Mouse (Mus musculus) erythroblast, adult 5-6 weeks (primary cell): ENCODE data around the gene Gpr22. TPM values are rescaled to one million over a fixed set of nuclear protein-coding genes. Genes with fewer than 3 reads are reported as not detected.

Experiments used
- ATAC-seq: replicated peaks from 2 replicates; pipeline ENCODE4 v1.8.0; 2016; ENCODE audit warnings: moderate number of reproducible peaks, mild to moderate bottlenecking, moderate TSS enrichment, inconsistent platforms; ENCODE audit not compliant: poor library complexity, low FRiP score, severe bottlenecking
- total RNA-seq, 2 experiments: library from RNA; stranded (forward) in 1 of 2; stranded (reverse) in 1 of 2; fragments of 150-400 nt in 1 of 2; fragments of 200-764, 138-1000 nt in 1 of 2; gene quantifications; 2 replicates each; pipeline versions ENCODE4 v1.2.3 to v1.2.4; 2015 to 2017; ENCODE audit warnings: low replicate concordance in 2 of 2

The Gpr22 gene
- total RNA-seq (2015; ENCODE audit: low replicate concordance), result not detected in 2 replicates
- 0.26 TPM in 1 of 2 replicates, not detected in the other for total RNA-seq (2017; ENCODE audit: low replicate concordance)

DNA sequence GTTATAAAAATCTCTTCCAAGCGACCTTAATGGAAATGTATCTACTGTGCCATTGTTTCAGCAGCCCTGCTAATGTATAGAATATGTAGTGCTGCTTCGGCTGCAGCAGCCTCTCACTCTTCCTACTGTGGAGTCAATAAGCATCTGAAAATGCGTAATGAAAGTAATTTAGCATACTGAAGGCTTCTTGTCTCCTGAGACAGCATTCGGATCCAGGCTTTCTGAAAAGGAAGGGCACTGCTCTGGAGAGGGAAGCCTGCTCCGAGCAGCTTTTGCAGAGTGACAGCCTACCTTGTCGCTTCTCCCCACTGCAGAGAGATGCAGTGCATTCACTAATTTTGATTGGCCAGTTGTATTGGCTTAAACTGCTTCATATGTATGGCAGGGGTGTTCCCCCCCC, at the start of gene Gpr22:
TSS of gene Gpr22 (minus strand) at position 348 of the 400 bp plus-strand sequence.
- ATAC-seq, result no peak

DNA sequence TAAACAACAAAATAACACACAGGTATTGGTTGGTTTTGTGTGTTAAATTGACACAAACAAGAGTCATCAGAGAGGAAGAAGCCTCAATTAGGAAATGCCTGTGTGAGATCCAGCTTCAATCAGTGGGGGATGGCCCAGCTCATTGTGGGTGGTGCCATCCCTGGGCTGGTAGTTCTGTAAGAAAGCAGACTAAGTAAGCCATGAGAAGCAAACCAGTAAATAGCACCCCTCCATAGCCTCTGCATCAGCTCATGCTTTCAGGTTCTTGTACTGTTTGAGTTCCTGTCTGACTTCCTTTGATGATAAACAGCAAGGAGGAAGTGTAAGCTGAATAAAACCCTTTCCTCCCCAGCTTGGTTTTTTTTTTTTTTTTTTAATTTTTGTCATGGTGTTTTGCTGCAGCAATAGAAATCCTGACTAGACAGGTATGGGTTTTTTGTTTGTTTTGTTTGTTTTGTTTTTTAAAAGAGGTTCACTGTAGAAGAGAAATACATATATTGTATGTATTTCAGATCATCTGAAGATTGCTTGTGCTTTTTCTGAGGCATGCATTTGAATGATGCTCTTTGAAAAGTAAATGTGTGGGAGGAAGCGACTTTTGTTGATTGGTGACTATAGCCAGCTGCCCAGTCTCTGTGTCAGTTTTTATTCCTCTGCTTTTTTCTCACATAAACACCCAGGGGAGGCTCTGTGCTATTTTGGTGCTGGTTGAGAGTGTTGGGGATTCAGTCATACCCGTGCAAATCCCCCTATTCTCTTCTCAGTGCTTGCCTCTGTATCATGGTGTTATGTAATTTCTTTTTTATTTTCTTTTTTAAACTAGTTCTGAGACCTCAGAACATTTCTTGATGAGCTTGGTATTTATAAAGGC, 42.4 kb upstream of the Gpr22 start:
- ATAC-seq, result no peak

DNA sequence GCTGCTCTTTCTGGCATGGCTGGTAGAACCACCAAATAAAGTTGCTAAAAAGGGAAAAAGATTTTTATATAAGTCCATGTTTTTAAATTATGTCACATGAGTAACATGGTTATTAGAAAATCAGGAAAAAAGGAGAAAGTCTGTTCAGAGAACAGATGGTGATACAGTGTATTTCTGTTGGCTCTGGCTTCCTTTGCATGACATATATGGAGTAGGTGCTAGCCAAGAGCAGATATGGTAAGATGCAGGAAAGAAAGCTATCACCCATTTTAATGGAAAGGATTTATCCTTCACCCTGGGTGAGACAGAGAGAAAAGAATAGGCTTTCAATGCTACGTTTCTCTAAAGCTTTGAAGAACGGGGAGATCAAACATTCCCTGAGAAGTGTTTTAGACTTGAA, 40.7 kb upstream of the Gpr22 start:
- no peak for ATAC-seq

DNA sequence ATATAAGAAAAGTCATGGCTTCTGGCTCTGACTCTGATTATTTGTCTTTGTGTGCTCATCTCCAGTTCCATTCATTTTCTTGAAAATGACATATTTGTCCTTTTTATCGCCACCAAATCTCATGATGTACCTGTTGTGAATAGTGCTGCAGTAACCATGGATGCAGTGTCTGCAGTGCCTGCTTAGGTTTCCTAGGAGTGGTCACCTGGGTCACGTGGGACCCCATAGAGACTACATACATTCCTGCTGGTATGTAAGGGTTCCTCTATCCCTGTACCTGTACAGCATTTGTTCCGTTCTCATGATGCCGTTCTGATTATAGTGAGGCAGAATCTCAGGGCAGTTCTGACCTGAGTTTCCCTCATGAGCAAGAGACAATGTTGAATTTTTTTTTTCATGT, 36.1 kb upstream of the Gpr22 start:
- ATAC-seq, result no peak

DNA sequence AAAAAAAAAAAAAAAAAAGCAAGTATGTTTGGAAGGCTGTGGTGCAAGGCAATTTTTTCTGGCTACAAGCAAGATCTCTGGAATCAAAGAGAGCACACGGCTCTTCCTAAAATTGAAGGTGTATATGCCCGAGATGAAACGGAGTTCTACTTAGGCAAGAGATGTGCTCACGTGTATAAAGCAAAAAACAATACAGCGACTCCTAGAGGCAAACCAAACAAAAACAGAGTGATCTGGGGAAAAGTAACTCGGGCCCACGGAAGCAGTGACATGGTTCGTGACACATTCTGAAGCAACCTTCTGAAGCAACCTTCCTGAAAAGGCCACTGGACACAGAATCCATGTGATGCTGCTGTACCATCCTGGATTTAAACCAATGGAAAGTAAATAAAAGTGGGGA, 33.6 kb upstream of the Gpr22 start:
- no peak for ATAC-seq

DNA sequence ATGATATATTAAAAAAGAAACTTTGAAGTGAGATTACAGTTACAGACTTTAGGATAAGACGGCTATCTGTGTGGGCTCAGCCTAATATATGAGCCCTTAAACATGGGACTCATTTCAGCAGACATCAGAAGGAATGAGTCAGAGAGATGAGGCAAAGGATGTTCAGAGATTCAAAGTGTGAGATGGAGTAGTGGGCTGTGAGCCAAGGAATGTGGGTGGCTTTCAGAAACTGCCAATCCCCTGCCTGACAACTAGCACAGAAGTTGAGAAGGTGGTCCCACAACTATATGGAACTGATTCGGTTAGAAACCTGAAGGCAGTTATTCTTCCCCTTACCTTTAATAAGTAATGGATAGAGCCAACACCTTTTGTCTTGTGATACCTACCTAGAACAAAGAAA, 20.9 kb upstream of the Gpr22 start:
- no peak for ATAC-seq

DNA sequence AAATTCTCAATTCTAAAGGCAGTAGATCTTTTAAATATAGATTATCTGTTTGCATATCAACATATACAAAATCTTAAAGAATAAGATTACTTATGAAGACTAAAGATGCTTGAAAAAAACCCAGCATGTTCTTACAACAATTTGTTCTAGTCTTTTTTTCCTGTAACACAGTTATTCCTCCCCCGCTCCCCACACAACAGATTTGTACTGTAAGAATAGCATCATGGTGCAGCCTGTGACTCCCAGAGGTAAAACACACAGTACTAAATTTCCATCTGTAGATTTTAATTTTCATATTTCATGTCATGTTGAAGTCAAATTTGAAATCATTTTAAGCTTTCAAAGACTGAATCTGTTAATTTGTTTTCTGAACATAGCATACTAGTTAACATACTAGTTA, 16.4 kb upstream of the Gpr22 start:
- no peak for ATAC-seq

DNA sequence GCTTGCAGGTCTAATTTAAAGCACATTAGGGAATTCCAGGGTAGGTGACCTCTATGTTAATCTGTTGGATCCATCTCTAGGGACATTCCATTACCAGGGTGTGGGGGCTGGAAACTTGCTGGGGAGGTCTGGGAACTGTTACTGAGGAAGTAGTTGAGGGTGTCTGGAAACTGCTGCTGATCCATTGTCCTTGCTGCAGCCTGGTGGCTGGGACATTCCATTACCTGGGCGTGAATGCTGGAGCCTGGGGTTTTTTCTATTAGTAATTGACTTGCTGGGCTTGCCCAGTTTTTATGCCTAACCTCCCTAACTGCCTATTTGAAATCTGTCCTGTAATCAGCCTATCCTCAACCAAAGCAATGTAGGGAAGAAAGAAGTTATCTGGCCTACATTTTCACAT, 13.0 kb upstream of the Gpr22 start:
- ATAC-seq, result no peak

DNA sequence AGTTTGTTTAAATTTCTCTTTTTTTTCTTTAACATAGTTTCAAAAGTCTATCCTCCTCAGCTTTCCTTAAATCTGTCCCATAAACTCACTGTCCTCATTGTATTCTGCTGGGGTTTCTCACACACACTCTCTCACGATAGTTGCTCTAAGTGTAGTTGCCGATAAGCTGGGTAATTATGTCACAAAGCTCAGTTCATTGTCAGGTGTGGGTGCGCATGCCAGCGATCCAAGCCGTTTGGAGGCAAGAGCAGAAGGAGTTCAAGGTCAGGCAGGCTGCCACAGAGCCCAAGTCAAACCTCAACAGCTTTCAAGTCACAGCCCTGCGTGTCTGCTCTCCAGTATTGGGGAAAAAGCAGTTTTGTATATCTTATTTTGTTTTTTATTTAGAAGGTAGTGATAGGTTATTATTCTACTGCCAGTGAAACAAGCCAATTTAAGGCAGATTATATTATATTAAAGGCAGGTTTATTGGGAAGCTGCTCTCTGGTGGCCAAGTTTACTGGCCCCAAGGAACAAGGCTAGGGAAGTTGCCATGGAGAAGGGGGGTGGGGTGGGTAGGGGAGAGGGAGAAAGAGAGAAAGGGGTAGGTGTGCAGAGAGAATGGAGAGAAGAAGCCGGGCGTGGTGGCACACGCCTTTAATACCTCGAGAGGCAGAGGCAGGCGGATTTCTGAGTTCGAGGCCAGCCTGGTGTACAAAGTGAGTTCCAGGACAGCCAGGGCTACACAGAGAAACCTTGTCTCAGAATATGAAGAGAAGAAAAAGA, 11.9 kb upstream of the Gpr22 start:
- ATAC-seq, result no peak

DNA sequence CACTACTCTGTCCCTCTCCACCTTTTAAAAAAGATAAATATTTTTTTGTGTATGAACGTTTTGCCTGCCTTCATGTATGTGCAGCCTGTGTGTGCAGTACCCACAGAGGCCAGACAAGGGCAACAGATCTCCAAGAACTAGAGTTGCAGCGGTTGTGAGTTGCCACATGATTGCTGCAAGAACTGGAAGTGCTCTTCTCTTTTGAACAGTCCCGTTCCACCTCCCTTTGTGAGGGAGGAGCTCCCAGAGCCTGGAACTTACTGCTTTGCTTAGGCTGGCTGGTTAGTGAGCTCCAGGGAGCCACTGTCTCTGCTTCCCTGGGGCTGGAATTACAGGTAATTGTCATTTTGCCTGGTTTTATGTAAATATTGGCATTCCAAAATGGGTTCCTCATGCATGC, 10.8 kb upstream of the Gpr22 start:
- no peak for ATAC-seq

DNA sequence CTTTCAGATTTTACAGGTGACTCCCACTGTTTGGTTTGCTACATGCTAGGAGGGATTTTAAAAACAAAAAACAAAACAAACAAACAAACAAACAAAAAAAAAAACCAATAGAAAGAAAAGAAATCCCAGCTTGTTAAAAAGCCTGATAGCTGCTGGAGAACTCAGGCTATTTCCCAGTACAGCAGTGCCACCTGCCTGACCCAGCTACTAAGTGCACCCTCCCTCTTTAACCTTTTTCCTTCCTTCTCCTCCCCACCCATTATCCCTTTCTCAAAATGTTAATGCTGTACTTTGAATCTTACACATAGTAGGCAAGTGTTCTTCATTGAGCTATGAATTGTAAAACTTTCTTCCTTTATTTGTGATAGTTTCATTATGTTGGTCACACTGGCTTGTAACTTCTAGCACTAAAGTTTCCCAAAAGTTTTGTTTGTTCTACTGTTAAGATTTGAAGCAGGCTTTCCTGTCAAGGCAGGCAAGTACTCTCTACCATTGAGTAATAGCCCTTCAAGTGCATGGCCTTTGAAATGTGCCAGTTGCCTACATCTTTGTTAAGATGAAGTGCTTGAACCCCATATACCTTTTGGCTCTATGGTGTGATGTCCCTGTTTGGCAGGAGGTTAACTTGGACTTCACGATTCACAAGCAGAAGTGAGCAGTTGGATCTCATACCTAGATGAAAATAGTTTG, 6.0 kb upstream of the Gpr22 start:
- no peak for ATAC-seq

DNA sequence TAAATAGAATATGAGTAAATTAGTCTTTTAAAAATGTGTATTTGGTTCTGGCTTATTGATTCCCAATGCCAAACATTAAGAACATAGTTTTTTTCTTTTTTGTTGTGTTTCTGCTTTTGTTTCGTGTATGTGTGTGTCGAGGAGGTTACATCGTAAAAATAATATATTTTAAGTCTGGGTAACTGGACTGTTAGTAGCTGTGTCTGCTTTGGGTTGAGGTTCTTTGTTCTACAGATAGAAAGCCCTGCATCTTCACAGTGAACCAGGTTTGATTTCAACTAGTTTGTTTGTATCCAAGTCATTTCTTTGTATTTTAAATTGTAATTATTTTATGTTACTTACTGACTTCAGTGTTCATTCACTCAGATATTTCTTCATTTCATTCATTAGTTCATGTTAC, 323 bp upstream of the Gpr22 start:
- no peak for ATAC-seq

DNA sequence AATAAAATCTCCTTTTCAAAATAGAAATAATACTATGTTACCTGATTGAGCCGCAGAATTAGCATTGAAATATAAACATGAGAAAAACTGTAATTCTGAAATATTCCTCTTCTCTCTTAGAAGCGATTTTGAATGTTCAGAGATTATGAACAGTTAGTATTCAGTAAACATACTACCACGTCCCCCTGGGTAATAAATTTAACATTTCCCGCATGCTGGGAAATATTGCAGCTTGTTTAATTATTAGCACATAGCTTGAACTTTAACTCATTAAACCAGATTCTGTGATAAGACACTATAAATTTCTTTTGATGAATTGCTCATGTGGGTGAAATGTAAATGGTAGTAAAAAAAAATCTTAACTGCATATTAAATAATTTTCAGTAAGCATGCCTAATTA, 1.0 kb downstream of the Gpr22 start:
- ATAC-seq, result no peak

DNA sequence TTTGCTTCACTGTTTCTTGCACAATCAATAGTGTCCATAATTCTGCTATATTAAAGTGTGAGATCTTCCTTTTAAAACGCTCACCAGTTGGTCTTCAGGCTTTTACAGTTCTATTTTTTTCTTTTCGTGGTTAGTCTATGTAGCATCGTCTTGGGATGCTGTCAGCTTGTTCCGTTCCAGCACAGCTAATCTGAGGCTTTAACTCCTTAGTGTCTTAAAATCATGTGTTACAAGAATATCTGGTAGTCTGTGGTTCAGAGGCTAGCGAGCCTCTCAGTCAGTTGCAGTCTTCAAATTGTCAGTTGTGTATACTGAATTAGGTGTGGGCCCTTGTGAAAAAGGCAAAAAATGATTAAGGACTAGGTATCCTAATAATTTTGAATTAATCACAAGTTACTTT, 1.5 kb downstream of the Gpr22 start:
- no peak for ATAC-seq

DNA sequence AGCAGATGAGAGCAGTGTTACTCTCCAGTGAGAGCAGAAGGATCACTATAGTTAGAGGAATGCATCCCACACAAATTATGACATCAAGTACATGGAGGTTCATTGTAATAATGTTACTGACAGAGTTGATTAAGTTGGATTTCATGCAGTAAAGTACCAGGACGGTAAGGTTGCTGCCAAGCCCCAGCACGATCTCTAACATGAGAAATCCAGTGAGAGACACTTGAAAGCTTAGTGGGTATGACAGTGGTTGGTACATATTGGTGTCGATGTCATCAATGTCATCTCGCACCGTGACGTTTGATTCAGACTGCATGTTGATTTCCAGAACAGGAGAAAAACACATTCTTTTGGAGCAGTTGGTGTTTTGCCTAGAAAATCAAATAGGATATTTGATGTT, 4.1 kb downstream of the Gpr22 start:
- ATAC-seq, result no peak

DNA sequence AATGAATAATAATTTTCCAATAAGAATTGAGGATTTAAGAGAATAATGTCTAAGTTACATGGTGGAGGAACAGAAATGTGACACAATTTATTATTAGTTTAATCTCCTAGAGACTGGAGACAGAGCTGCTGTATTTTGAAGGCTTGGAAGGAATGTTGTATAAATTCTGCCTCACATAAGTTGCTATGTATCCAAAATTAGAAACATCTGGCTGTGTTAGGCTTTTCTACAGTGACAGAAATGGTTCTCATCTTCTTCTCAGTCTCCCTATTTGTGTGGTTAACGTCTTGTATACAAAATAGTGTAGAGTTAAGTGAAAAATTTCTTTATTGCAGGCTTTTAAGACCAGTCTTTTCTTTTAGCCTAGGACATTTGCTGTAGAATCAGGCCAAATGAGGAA, 6.2 kb downstream of the Gpr22 start:
- no peak for ATAC-seq

DNA sequence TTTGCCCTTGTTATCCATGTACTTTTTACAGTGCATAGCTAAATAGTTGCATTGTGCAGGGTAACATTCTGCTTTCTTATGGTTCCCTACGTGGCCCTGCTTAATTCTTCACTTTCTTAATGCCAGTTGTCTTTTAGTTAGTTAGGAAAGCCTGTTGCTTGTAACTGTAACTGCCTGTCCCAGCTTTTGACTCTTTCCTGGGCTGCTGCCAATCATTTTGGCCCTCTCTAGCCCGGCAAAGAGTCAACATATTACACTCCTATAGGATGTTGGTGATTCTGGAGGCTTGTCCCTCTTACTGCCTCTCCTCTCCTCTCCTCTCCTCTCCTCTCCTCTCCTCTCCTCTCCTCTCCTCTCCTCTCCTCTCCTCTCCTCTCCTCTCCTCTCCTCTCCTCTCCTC, 7.6 kb downstream of the Gpr22 start:
- ATAC-seq, result no peak

DNA sequence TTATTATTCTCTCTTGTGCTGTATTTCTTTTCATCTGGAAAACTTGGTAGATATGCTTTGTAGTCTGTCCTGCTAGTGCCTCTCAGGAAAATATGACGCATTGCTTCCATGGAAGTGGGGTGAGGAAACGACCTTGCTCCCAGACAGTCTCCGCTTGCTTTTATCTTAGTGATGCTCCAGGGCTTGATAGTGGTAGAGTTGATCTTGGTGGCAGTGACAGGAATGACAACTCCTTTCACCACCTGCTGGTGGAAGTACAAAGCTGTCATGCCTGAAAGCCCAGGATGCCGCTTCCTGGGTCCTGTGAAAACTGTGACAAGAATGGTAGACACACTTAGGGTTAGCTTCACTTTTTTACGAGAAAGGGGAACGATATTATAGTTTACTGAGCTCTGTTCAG, 9.8 kb downstream of the Gpr22 start:
- no peak for ATAC-seq

DNA sequence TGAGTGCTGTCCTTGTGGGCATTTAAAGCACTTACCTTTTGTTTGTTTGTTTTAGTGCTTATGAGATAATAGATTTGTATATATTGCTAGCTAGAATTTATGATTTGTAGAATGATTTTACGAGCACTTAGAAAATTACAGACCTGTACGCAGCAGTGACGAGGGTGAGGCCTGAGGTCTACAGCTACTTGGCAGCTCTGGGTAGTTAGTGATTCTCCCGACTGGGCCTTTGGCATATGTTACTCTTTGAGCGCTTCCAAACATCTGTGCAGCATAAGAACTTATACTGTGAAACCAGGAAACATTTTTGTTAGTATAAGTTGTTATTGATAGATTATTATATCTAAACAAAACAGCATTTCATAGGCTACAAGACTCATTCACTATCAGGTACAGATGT, 12.3 kb downstream of the Gpr22 start:
- no peak for ATAC-seq

DNA sequence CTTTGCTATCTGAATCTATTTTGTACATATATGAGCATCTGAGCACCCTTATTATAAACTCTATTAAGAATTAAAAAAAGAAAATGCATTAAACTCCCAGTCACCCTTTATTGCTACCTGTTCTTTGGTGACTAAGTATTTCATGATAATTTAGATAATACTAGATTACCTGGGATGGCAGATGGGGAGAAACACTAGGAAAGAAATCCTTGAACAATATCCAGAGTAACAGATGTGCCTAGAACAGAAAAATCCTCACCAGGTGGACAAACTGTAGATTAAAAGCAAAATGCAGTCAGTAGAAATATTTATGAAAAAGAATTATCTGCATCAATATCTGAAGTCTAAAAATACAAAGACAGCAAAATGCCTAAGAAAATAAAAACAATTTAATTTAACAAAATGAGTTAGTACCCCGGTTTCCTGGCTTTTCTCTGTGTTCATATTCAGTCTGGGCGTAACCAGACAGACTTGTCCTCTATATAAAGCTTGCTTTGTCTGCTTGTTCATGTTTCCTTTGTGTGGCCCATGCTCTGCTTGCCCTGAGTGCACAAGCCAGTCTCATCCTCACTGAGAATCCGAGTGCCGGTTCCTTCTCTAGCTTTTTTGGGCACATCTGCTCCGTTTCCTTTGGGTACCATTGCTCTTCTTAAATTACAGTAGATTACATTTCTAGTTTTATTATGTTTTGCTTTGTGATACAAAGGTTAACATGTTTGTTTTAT, 13.0 kb downstream of the Gpr22 start:
- ATAC-seq, result no peak
